Mouse (Mus musculus) macrophage (primary cell): ENCODE results near the gene P4ha2. TPM values are rescaled to one million over a fixed set of nuclear protein-coding genes. Genes with fewer than 3 reads are reported as not detected.

Source experiments
- H3K27ac ChIP-seq: fragments of 350-480 bp; formaldehyde crosslinking; 2 replicates; pipeline ENCODE4 v1.9.0; 2021
- H3K36me3 ChIP-seq: fragments of 350-480 bp; formaldehyde crosslinking; 2 replicates; pipeline ENCODE4 v1.9.0; 2021; ENCODE audit errors: inconsistent target
- H3K4me3 ChIP-seq: fragments of 350-480 bp; formaldehyde crosslinking; 2 replicates; pipeline ENCODE4 v1.9.0; 2021; ENCODE audit errors: inconsistent target
- H3K79me2 ChIP-seq: fragments of 350-480 bp; formaldehyde crosslinking; 2 replicates; pipeline ENCODE4 v1.9.0; 2021; ENCODE audit errors: inconsistent target
- WGBS: methylation state at CpG from one replicate; pipeline ENCODE4 v1.1.7; 2026; ENCODE audit warnings: inconsistent platforms; ENCODE audit not compliant: missing documents; 5-methylcytosine and 5-hydroxymethylcytosine counted together
- polyA plus RNA-seq: library from polyadenylated mRNA; stranded (reverse); fragments of 250-400 nt; gene quantifications from 3 replicates; pipeline ENCODE4 v1.2.4, GENCODE M21; 2018; ENCODE audit warnings: inconsistent platforms

Gene P4ha2
- polyA plus RNA-seq, 1 experiment from 2014 or later = 15.6 TPM

GRCm38 (mm10) chr11:54155864-54156263 is 56.0 kb downstream of the P4ha2 start:
- H3K27ac ChIP-seq = peak overlapping the region; percentile 82

DNA sequence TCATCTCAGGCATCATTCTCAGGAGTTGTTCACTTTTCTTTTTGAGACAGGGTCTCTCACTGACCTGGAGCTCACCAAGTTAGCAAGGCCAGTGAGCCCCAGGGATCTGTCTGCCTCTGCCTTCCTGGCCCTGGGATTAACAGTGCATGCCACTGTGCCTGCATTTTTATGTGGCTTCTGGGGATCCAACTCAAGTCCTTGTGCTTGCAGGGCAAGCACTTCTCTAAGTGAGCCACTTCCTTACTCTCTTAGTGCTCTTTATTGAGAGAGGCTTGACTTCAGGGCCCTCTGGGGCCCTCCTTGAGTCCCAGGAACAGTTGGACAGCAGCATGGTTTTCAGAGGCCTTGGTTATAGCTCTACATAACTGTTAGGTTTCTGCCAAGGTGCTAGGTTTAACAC is 56.6 kb downstream of the P4ha2 start:
- Histone ChIP-seq H3K79me2 (no peaks in the 10 kb centered on the region), H3K36me3 (no peaks in the 10 kb centered on the region), H3K27ac (peak overlapping the region; percentile 82), H3K4me3 (no peak overlapping the region)

More at GRCm38 (mm10) chr11:54155864-54156263, 56.0 kb downstream of the P4ha2 start:
- Histone ChIP-seq H3K36me3 (no peaks in the 10 kb centered on the region), H3K4me3 (no peak overlapping the region), H3K79me2 (no peaks in the 10 kb centered on the region)
- 0% methylated on average over 6 of the region's 6 CpGs for WGBS

DNA sequence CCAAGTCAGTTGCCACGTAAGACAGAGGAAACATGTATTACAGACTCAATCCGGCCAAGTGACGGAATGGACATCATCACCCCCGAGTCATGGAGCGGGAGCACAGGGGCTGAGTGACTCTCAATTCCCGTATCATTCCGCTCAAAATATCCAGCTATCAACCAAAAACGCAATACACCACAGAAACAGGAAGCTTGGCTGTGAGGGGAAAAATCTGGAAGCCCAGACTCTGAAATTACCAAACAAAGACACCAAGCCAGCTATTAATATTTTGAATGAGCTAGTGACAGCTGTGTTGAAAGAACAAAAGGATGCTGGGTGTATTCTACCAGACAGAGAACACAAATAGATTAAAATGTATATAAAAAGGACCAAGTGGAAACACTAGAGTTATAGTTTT is 57.7 kb downstream of the P4ha2 start:
- Histone ChIP-seq H3K36me3 (no peaks in the 10 kb centered on the region), H3K4me3 (no peak overlapping the region), H3K79me2 (no peaks in the 10 kb centered on the region), H3K27ac (no peak overlapping the region)
- 90% methylated on average over 8 of the region's 8 CpGs for WGBS

GRCm38 (mm10) chr11:54160435-54160834 is 60.5 kb downstream of the P4ha2 start:
- no peak overlapping the region for H3K27ac ChIP-seq
- H3K4me3 ChIP-seq = no peak overlapping the region
- H3K36me3 ChIP-seq = no peaks in the 10 kb centered on the region
- 84% methylated on average over 5 of the region's 5 CpGs for WGBS
- no peaks in the 10 kb centered on the region for H3K79me2 ChIP-seq

DNA sequence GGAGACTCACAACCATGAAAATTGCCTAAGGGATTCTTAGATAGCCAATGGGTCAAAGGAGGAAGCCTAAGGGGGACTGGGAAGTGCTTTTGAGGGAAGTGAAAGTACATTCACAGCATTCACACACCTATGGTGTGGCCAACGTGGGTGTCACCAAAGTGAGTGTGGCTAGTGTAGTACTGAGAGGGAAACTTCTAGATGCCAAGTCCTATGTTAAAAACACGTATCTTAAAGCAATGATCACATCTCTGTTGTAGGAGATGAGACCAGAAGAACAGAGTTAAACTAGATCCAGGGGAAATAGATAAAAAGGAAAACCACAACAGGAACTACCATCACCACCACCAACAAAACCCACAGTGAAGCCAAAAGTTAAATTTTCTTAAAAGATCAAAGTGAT is 61.0 kb downstream of the P4ha2 start:
- 4% methylated on average over 2 of the region's 2 CpGs for WGBS
- H3K36me3 ChIP-seq = no peaks in the 10 kb centered on the region
- no peak overlapping the region for H3K27ac ChIP-seq
- H3K79me2 ChIP-seq = no peaks in the 10 kb centered on the region
- no peak overlapping the region for H3K4me3 ChIP-seq

GRCm38 (mm10) chr11:54161514-54161913 is 61.6 kb downstream of the P4ha2 start:
- no peaks in the 10 kb centered on the region for H3K36me3 ChIP-seq
- H3K27ac ChIP-seq = no peak overlapping the region
- H3K79me2 ChIP-seq = no peaks in the 10 kb centered on the region
- no peak overlapping the region for H3K4me3 ChIP-seq
- WGBS = 80% methylated on average over 2 of the region's 2 CpGs

DNA sequence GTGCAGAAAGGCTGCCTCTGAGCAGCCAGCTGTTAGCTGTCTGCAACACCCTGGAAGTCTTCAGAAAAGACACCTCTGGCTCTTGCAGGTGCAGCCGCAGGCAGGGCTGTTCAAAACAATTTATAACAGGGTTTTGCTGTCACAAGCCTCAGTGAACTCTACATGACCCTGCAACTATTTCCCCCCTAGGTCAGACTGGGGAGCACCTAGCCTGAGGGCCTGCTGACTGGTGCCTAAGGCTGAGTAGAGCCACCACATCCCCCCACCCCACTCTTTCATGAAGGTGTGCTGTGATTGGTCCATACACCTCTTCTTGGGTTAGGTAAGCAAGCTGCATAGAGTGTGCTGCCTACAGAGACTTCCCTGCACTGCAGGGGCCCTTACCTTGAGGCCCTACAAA is 63.1 kb downstream of the P4ha2 start:
- Histone ChIP-seq H3K27ac (no peak overlapping the region), H3K79me2 (no peaks in the 10 kb centered on the region)
- WGBS = 71% methylated on average over 1 of the region's 1 CpGs

GRCm38 (mm10) chr11:54169432-54170295 is 69.8 kb downstream of the P4ha2 start:
- 85% methylated on average over 3 of the region's 3 CpGs for WGBS
- Histone ChIP-seq H3K27ac (no peak overlapping the region), H3K79me2 (no peaks in the 10 kb centered on the region), H3K4me3 (no peak overlapping the region), H3K36me3 (no peaks in the 10 kb centered on the region)

More for the DNA sequence above, 63.1 kb downstream of the P4ha2 start:
- H3K4me3 ChIP-seq = no peak overlapping the region
- no peaks in the 10 kb centered on the region for H3K36me3 ChIP-seq

GRCm38 (mm10) chr11:54171175-54171574 is 71.3 kb downstream of the P4ha2 start:
- Histone ChIP-seq H3K36me3 (no peaks in the 10 kb centered on the region), H3K27ac (no peak overlapping the region), H3K4me3 (no peak overlapping the region), H3K79me2 (no peaks in the 10 kb centered on the region)
- WGBS = 20% methylated on average over 2 of the region's 2 CpGs

- Histone ChIP-seq H3K79me2 (no peaks in the 10 kb centered on the region), H3K4me3 (no peak overlapping the region)
- 63% methylated on average over 4 of the region's 4 CpGs for WGBS
Observed at GRCm38 (mm10) chr11:54174226-54174625, 74.3 kb downstream of the P4ha2 start.

GRCm38 (mm10) chr11:54174877-54175276 is 75.0 kb downstream of the P4ha2 start:
- Histone ChIP-seq H3K4me3 (no peak overlapping the region), H3K79me2 (no peaks in the 10 kb centered on the region), H3K27ac (no peak overlapping the region), H3K36me3 (no peaks in the 10 kb centered on the region)
- 100% methylated on average over 1 of the region's 2 CpGs for WGBS

More at GRCm38 (mm10) chr11:54174226-54174625, 74.3 kb downstream of the P4ha2 start:
- Histone ChIP-seq H3K27ac (no peak overlapping the region), H3K36me3 (no peaks in the 10 kb centered on the region)

Other genes with a start within 250 kb of the P4ha2 start
- gene Gm12216, start 240.8 kb upstream of the P4ha2 start, polyA plus RNA-seq = 0.89 to 3.5 TPM (median 1.1 TPM) in 3 replicates
- gene Slc22a5, start 208.4 kb upstream of the P4ha2 start, polyA plus RNA-seq = 6.8 to 9.4 TPM (median 9.2 TPM) in 3 replicates
- gene Slc22a21, start 119.8 kb upstream of the P4ha2 start, polyA plus RNA-seq = 0.66 to 2.6 TPM (median 1.7 TPM) in 3 replicates
- 2.7 to 8.2 TPM (median 6.2 TPM) in 3 replicates for gene Slc22a4, start 72.0 kb upstream of the P4ha2 start, polyA plus RNA-seq
- gene Pdlim4, start 31.1 kb upstream of the P4ha2 start, polyA plus RNA-seq = 33.9 to 78.0 TPM (median 67.8 TPM) in 3 replicates
- gene Csf2, start 149.6 kb downstream of the P4ha2 start, polyA plus RNA-seq = not detected in 3 replicates
- not detected in 3 replicates for gene Il3, start 167.2 kb downstream of the P4ha2 start, polyA plus RNA-seq
- not detected in 3 replicates for gene Acsl6, start 203.7 kb downstream of the P4ha2 start, polyA plus RNA-seq